Mouse (Mus musculus) Muller cell, postnatal 12 days (primary cell): Measurements from ENCODE around the gene Ttc7b.

Experiments used
- DNase-seq: peaks from one replicate; pipeline ENCODE4 v3.0.0-alpha.2; 2015; ENCODE audit errors: inconsistent ontology term

Ttc7b gene

DNA sequence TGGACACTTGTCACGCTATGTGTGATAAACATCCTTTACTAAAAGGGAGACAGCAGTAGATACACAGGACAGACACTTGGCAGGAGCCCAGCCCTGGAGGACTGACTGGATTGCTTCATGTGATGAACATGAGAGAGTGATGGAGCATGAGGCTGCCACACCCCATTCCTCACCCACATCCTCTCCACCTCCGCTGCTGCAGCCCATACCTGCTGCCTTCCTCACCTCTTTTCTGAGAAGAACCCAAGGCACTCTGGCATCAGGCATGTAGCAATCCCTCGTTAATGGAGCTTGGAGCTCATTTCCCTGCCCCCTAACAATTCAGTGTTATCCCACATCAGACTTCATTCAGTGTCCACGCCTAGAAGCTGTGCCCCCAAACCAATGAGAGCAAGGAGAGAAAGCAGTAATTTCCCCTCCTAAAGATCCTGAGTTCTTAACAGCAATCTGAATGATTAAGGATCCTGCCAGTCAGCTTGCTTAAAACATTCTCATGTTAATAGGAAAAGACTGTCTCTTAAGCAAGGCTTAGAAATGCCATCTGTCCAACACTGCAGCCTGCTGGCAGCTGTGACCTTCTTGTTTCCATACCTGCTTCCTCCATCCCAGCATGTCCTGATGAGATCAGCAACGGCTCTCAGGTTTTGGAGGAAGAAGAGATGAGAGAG lies 183.1 kb downstream of the Ttc7b start:
- peak; percentile 41 for DNase-seq

GRCm38 (mm10) chr12:100336241-100336640 lies 184.4 kb downstream of the Ttc7b start:
- no peak for DNase-seq

DNA sequence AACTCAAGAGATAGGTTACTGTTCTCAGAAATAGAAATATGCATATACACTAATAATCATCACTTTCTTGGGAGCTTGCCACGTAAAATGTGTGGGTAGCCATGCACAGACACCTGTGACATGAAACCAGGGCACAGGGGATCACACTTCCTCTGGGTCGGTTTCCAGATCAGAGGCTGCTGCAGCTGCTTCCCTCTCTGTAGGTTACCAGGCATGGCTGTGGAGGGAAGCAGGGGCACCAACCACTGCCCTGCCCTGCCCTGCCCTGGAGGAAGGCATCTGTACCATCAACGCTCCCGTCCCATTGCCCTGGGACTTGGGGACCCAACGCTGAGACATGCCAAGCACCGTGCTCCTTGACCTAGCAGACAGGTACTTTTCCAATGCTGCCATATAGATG lies 188.8 kb downstream of the Ttc7b start:
- DNase-seq = no peak

GRCm38 (mm10) chr12:100330234-100330633 lies 190.4 kb downstream of the Ttc7b start:
- no peak for DNase-seq

- no peak for DNase-seq
Observed at GRCm38 (mm10) chr12:100328998-100329397, 191.6 kb downstream of the Ttc7b start.

GRCm38 (mm10) chr12:100328557-100328956 lies 192.1 kb downstream of the Ttc7b start:
- DNase-seq = no peak

DNA sequence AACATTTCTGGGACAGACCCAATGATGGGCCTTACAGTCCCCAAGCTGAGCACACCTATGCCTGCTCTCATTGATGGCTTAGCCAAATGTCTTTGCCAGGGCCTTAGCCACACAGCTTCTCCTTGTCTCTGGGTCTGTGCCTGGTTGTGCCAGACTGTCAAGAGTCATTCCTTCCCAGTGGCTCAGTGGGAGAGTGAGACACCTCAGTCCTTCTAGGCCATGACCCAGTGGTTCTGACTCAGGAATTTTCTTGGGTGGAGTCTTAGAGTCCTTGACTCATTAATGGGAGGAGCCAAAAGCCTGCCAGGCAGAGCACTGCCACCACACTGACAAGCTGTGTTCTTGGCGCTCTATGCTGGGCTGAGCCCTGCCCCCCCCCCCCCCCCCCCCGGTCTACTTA lies 193.9 kb downstream of the Ttc7b start:
- DNase-seq = peak; percentile 84

DNA sequence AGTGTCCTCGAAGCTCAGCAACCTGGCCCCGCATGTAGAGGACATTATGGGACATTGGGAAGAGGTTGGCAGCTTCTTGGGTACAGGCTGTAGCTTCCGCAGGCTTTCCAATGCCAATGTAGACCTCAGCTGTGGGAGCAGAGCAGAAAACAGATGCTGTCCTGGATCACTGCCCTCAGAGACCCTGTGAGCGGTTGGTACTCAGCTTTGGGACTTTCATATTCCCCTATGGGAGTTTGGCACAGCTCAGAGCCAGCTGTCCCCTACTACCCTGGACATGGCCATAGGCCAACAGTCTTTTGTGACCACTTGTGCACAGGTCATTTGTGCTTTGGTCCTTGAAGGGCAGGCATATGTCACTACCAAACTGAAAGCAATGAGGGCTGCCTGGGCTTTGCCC lies 195.0 kb downstream of the Ttc7b start:
- no peak for DNase-seq

DNA sequence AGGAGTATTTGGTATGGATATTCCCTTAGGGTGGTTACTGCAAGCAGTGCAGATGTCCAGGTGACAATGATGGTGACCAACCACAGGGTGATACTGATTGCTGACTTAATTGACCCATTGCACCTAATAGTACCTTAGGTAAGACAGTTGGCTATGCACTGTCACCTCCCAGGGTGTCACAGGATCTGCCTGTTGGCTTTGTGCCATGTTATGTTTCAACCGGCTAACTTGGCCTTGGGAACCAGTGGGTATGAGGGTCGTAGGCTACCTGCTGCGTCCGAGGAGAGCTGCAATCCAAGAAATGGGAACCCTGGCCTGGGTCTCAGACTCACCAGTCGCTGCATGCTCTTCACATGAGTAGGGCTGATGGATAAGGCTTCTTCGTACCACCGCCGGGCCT lies 195.4 kb downstream of the Ttc7b start:
- DNase-seq = no peak

DNA sequence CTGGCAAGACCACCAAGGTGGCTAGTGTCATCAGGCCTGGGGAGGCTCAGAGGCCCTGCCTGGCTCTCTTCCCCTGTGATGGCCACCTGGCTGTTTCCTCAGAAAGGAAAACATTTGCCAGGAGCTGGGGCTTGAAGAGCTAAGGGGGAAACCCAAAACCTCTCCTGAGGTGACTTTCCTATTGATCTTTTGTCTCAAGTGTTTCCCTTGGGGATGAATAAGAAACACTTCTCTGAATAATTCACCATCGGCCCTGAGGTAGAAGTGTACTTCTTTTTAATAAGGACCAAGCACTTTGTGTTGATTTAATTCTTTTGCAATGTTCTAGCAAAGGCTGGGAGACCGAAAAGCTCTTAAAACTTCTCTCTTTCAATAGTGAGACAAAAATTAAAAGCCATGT lies 197.0 kb downstream of the Ttc7b start:
- DNase-seq = no peak

DNA sequence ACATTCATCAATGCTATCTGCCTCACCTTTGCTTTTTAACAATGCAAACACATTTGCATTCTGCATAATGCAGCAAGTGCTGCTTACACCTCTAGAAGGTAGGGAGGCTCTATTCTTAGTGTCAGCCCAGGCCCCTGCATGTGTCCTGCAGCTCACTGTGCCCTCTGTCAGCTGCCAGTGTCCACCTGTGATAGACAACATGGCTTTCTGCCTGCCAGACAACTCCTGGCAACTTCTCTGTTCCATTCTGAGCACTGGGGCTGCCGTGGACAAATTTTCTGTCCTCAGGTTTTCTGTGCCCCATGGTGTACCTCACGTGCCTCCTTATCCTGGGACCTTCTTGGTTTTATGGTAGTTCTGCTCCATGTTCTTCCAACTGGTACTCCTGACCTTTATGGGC lies 198.4 kb downstream of the Ttc7b start:
- DNase-seq = no peak

DNA sequence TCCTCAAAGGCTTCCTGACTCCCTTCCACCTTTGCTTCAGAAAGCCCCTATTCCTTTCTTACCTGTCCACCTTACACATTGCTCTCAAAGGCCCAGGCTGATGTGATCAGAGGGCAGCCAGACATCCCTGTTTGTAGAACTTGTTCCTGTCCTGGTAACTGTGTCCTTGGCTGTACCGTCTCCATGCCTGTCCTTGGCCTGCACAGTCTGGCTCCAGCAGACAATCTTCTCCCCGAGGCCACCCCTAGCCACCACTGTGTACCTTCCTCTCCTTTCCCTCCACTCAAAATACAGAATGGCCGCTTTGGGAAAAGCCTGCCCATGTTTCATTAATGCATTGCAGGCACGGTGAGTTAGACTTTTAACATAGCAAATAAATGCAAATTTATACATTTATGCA lies 199.1 kb downstream of the Ttc7b start:
- no peak for DNase-seq

DNA sequence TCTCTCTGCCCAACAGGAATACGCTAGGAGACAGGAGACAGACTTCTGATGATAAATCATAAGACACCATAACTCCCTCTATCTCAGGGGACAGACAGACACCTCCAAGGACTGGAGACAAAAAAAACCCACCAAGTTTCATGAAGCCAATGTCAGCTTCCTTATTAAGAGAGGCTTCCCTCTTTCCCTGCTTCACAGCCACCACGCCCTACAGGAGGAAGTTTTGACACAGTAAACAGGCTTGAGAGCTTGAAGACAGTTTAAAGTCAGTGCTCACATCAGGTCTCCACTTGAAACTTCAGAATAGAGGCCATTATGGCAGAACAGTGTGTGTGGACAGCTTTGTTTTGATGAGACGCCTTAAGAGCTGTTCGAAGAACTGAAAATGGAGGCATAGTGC lies 200.9 kb downstream of the Ttc7b start:
- DNase-seq = no peak

- no peak for DNase-seq
Observed at GRCm38 (mm10) chr12:100317936-100318335, 202.7 kb downstream of the Ttc7b start.

- no peak for DNase-seq
Observed at GRCm38 (mm10) chr12:100316094-100316493, 204.5 kb downstream of the Ttc7b start.

DNA sequence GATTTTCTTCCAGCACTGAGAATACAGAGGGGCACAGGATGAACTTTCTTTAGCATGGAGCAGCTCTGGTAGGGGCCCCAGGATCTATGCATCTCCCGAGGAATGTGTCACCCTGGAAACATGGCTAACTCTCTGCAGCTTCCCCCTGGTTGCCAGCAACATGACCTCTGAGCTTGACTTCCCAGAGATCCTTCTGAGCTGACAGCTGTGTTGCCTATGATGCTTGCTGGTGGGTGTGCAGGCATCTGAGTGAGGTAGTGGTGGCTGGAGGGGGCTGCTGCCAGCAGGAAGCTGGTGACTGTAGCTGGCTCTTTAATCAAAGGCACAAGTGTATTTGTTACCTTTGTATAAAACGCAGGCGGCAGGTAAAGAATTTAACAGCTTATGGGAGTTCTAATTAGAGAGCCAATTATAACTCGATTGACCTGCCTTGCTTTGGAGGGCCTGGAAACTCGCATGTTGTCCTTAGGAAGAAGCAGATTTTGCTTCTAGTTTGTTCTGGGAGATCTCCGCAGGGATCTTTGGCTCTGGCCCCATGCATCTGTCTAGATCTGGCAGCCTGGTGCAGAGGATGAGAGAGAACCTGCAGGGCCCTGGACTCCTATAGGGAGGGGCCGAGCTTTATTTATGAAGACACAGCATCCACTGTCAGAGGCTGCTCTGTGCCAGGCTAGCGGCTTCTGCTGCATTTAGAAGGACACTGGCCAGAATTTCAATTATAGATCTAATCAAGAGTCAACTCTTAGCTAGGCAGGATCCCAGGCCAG lies 205.3 kb downstream of the Ttc7b start:
- DNase-seq = no peak

GRCm38 (mm10) chr12:100313785-100314375 lies 206.7 kb downstream of the Ttc7b start:
- DNase-seq = no peak

DNA sequence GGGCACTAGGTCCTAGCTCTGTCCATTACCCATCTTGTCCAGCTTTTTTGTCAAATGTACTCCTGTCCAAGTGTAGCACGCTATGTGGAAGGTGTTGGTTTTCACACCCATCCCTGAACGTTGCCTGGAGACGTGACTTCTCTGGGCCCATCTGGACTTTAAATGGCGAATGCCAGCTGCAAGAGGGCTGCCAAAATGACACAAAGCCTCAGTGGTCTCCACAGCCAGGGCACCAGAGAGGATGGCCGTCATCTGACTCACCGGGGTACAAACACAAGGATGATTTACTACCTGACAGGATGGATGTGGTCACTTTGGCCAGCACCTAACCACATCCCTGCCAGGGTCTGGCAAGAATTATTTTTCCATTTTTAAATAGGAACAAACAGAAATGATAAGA lies 207.4 kb downstream of the Ttc7b start:
- no peak for DNase-seq

DNA sequence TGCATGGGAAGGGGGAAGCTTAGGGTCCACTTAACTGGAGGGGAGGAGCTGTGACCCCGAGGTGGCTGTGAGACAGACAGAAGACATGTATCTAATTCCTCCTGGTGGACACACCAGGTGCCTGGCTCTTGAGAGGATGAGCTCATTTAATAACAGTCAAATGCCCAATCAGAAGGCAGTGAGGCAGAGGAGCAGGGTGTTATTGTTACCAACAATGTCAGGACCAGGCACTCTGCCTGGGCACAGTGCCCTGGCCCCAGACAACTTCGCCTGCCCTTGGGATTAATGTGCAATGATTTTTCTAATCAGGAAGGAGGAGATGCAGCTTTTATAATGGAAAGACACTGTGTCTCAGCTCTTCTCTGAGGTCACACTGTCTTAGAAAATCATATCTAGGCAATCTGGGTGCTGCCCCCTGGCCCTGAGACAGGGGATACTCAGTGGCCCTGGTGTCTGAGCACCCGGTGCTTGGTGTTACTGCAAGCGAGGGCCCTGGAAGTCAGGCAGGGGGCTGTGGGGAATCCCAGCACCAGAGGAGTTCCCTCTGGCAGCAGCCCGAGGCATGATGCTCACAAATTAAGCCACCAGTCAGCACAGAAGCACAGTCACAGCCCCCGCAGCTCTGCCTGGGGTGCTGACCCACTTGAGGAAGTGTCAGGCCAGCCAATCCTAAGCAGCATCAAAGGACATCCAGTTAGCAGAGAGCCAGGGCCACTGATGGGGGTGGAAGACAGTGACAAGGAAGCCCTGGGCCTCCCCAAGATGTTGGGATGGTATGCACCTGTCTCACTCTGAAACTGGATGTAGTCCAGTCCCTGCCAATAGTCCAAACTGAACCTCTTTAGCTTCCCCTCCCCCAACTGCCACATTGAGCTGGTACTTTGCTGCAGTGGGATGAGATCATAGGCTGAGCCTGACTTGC lies 209.9 kb downstream of the Ttc7b start:
- DNase-seq = peak; percentile 78

DNA sequence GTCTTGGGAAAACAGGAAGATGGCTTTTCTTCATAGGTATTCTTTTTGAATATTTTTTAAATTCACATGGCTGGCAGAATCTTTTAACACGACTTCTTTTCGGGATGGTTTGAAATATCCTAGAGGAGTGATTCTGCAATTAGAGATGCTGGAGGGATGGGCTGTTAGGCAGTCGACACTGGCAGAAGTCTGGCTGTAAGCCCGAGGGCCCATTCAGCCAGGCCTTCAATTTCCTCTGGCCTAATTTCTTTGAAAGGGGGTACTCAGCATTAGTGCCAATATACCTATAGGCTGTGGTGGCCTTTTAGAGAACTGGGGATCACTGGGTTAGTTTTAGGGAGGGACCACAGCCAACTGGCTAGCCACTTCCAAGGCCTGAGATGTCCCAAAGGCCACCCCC lies 211.4 kb downstream of the Ttc7b start:
- DNase-seq = no peak

DNA sequence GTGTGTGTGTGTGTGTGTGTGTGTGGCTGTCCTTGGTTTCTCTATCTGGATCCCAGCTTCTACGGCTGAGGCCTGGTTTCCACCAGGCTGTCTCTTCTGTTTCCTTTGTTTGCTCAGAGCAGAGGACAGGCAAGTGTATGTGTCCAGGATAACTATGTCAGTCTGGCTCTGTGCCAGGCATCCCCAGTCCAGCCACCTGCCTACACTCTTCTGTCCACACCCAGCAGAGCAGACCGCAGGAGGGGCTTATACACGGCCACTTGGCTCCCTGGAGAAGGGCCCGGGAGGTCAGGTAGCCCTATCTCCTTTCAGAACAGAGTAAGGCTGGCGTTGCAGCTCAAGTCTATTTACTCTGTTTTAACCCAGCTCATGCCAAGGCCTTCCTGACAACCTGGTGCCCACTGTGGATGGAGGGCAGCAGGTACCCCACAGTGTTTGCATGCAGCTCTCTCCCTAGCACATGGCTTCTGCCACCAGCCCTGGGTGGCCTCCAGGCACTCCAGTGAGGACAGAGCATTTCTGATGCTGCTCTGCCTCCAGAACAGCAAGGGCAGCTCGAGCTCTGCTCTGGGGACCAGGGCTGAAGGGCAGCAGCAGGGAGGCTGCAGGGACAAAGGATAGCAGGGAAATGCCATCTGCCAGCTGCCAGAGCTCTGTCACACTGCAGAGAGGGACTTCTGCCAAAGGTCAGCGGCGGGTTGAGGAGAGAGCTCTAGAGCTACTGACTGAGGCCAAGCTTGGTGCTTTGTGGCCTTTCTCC lies 212.9 kb downstream of the Ttc7b start:
- peak; percentile 70 for DNase-seq
